Mouse (Mus musculus) ES-Bruce4 (cell line): ENCODE measurements at regions not wholly inside any gene's neighbourhood (a gene's known extent, or its start where the extent isn't known, plus 50 kb on each side); places are given as distances from the start of the nearest gene placed in this dataset.

Source experiments
- CTCF ChIP-seq: IDR thresholded peaks from one replicate; pipeline ENCODE4 v1.8.1; 2011; ENCODE audit warnings: low read depth, low read length
- EP300 ChIP-seq: IDR thresholded peaks from 2 replicates; pipeline ENCODE4 v1.6.1; 2011; ENCODE audit warnings: low read depth, low read length; ENCODE audit not compliant: insufficient read depth
- POLR2A ChIP-seq: IDR thresholded peaks from one replicate; pipeline ENCODE4 v1.8.1; 2011; ENCODE audit warnings: low read length; ENCODE audit not compliant: insufficient read depth

GRCm38 (mm10) chr12:58825139-58825921, 186.5 kb downstream of the Sec23a start:
- TF ChIP-seq CTCF: no peak
- no peak for TF ChIP-seq EP300
- TF ChIP-seq POLR2A: no peak
